8 mouse cellular contexts compared by ENCODE assay signal in genomic region chrX:72918682-72919059, GRCm38 (mm10). TPM values are rescaled to one million over a fixed set of nuclear protein-coding genes. Genes with fewer than 3 reads are reported as not detected.
DNase-seq lines count a peak whose midpoint lies in the region; ATAC-seq and TF ChIP-seq lines count a peak whose summit lies in the region.

No protein-coding gene starts in this region.

- 11% methylated on average over 6 of the region's 6 CpGs for WGBS in heart, embryonic 15.5 days
- WGBS in forebrain, embryonic 16.5 days = 18% methylated on average over 6 of the region's 6 CpGs
- 27% methylated on average over 6 of the region's 6 CpGs for WGBS in macrophage (ENCODE audit: missing documents)

- H3K4me1 ChIP-seq in heart, embryonic 15.5 days (replicated peaks) = no peaks in the 10 kb centered on the region; the same call in 1 of the 2 replicates
- peaks cover 16% of the 10 kb centered on the region for H3K4me1 ChIP-seq in G1E (ENCODE audit: insufficient read depth, low read depth, low read length)
- peaks cover 15% of the 10 kb centered on the region for H3K4me1 ChIP-seq in forebrain, embryonic 16.5 days (replicated peaks; ENCODE audit: control insufficient read depth, insufficient read depth, low read length)

- peak overlapping the region; percentile 65 for H3K4me2 ChIP-seq in heart, embryonic 15.5 days
- peak overlapping the region; percentile 63 for H3K4me2 ChIP-seq in forebrain, embryonic 16.5 days (ENCODE audit: low read length)

- peaks cover 24% of the 10 kb centered on the region; the same call in 1 of the 2 replicates for H3K79me2 ChIP-seq in macrophage (ENCODE audit: inconsistent target)

- ATAC-seq in heart, embryonic 15.5 days (replicated peaks; ENCODE audit: insufficient number of reproducible peaks, insufficient read depth, low FRiP score, low read depth) = no peak
- no peak for ATAC-seq in G1E (ENCODE audit: extremely low read depth, insufficient number of reproducible peaks, low FRiP score, poor library complexity, severe bottlenecking)
- no peak; the same call in 1 of the 2 replicates for ATAC-seq in forebrain, embryonic 16.5 days

- H3K36me3 ChIP-seq in heart, embryonic 15.5 days = no peaks in the 10 kb centered on the region
- H3K36me3 ChIP-seq in G1E (replicated peaks) = peaks cover 27% of the 10 kb centered on the region
- H3K36me3 ChIP-seq in forebrain, embryonic 16.5 days (ENCODE audit: control insufficient read depth, insufficient read depth) = no peaks in the 10 kb centered on the region
- H3K36me3 ChIP-seq in macrophage (ENCODE audit: inconsistent target) = no peaks in the 10 kb centered on the region

- H3K27me3 ChIP-seq in heart, embryonic 15.5 days = no peaks in the 10 kb centered on the region
- no peaks in the 10 kb centered on the region for H3K27me3 ChIP-seq in G1E (ENCODE audit: insufficient read depth, low read length)
- H3K27me3 ChIP-seq in forebrain, embryonic 16.5 days (replicated peaks; ENCODE audit: control insufficient read depth, insufficient read depth, low read length) = no peaks in the 10 kb centered on the region

- no peaks in the 10 kb centered on the region for H3K9me3 ChIP-seq in heart, embryonic 15.5 days (replicated peaks)
- no peaks in the 10 kb centered on the region for H3K9me3 ChIP-seq in G1E (replicated peaks)
- H3K9me3 ChIP-seq in forebrain, embryonic 16.5 days (ENCODE audit: control insufficient read depth, low read length) = no peaks in the 10 kb centered on the region

- TF ChIP-seq CTCF in G1E (IDR thresholded peaks at IDR 0.05; ENCODE audit: low read depth, low read length) = no peak

- H3K27ac ChIP-seq in heart, embryonic 15.5 days = peak overlapping the region; percentile 56
- H3K27ac ChIP-seq in forebrain, embryonic 16.5 days (ENCODE audit: low read length) = peak overlapping the region; percentile 72
- peak overlapping the region; percentile 74 for H3K27ac ChIP-seq in macrophage

- H3K4me3 ChIP-seq in heart, embryonic 15.5 days = peak overlapping the region; percentile 68
- H3K4me3 ChIP-seq in G1E (ENCODE audit: low read depth, low read length) (peak overlapping the region; percentile 79), macrophage (ENCODE audit: inconsistent target) (peak overlapping the region; percentile 72)
- H3K4me3 ChIP-seq in forebrain, embryonic 16.5 days (replicated peaks; ENCODE audit: low read length) = peak overlapping the region; percentile 62

- peak overlapping the region; percentile 57 for H3K9ac ChIP-seq in heart, embryonic 15.5 days
- H3K9ac ChIP-seq in forebrain, embryonic 16.5 days (replicated peaks; ENCODE audit: low read depth, low read length) = peak overlapping the region; percentile 61

- no peak for DNase-seq in heart, adult 18-20 months
- DNase-seq in G1E (ENCODE audit: low spot score) = no peak
- no peak for DNase-seq in natural killer cell, adult 2 months (ENCODE audit: low spot score in 2 of 2)
- no peak for DNase-seq in spleen, postnatal 14 days (ENCODE audit: low spot score in 2 of 2)
- no peak for DNase-seq in gastrocnemius, postnatal 4 days (ENCODE audit: low spot score in 2 of 2)

RNA-seq across cellular contexts. Expression of gene Nsdhl, which starts 0.3 kb away (rescaled TPM):
- polyA plus RNA-seq in heart, embryonic 15.5 days (2015; fragmentation: Nextera tagmentation; extraction: Ambion mirVana) = 13.4 and 15.6 TPM in 2 replicates
- total RNA-seq in heart, adult 18-20 months (2021) = 1 to 10 TPM; 4.2 to 6.4 TPM
- 41.9 and 47.8 TPM in 2 replicates for total RNA-seq in G1E (2014; fragmentation: Nextera tagmentation)
- total RNA-seq in G1E (2017) = 50.2 and 51.2 TPM in 2 replicates
- 1.9 and 2.0 TPM in 2 replicates for polyA plus RNA-seq in G1E (2012)
- polyA plus RNA-seq in forebrain, embryonic 16.5 days (2015; fragmentation: Nextera tagmentation; extraction: Ambion mirVana) = 39.3 and 41.2 TPM in 2 replicates
- 10 to 100 TPM in 18 of 26 experiments, 1 to 10 TPM in 8; 4.0 to 31.2 (median 15.2) TPM for total RNA-seq in macrophage (2018; cell fraction: chromatin; rRNA removed)
- 10 to 100 TPM; 11.3 to 25.3 (median 20.1) TPM for total RNA-seq in macrophage (2018; cell fraction: cytosol; rRNA removed)
- 10 to 100 TPM in 24 of 26 experiments, 1 to 10 TPM in 2; 6.5 to 46.3 (median 19.0) TPM for total RNA-seq in macrophage (2018; cell fraction: nucleus; rRNA removed)
- polyA plus RNA-seq in macrophage (2018) = 17.8 to 25.0 TPM (median 21.0 TPM) in 3 replicates
- total RNA-seq in gastrocnemius, postnatal 4 days (2021) = 10 to 100 TPM; 13.5 to 15.7 TPM

RNA-seq across cellular contexts. Expression of gene Cetn2, which starts 0.5 kb away (rescaled TPM):
- polyA plus RNA-seq in heart, embryonic 15.5 days (2015; fragmentation: Nextera tagmentation; extraction: Ambion mirVana) = 50.6 and 60.7 TPM in 2 replicates
- total RNA-seq in heart, adult 18-20 months (2021) = 10 to 100 TPM; 28.3 to 30.9 TPM
- total RNA-seq in G1E (2014; fragmentation: Nextera tagmentation) (18.5 and 22.1 TPM in 2 replicates), G1E (2017) (140 and 157 TPM in 2 replicates)
- polyA plus RNA-seq in G1E (2012) (3.2 and 4.6 TPM in 2 replicates), macrophage (2018) (44.0 to 88.1 TPM (median 45.2 TPM) in 3 replicates)
- 73.5 and 78.3 TPM in 2 replicates for polyA plus RNA-seq in forebrain, embryonic 16.5 days (2015; fragmentation: Nextera tagmentation; extraction: Ambion mirVana)
- 1 to 10 TPM in 18 of 26 experiments, under 1 TPM in 4, not detected in 4; 0.69 to 8.5 (median 2.6) TPM for total RNA-seq in macrophage (2018; cell fraction: chromatin; rRNA removed)
- total RNA-seq in macrophage (2018; cell fraction: cytosol; rRNA removed) = 10 to 100 TPM; 30.1 to 47.9 (median 38.7) TPM
- 10 to 100 TPM in 15 of 26 experiments, 1 to 10 TPM in 11; 5.3 to 24.3 (median 12.8) TPM for total RNA-seq in macrophage (2018; cell fraction: nucleus; rRNA removed)
- 10 to 100 TPM; 26.9 to 28.8 TPM for total RNA-seq in gastrocnemius, postnatal 4 days (2021)
